Mouse (Mus musculus) G1E (cell line): ENCODE measurements around the gene Mllt10. TPM values are rescaled to one million over a fixed set of nuclear protein-coding genes. Genes with fewer than 3 reads are reported as not detected.

Experiments
- ATAC-seq: 2 replicates; pipeline ENCODE4 v1.8.0; 2016; ENCODE audit warnings: mild to moderate bottlenecking; ENCODE audit not compliant: insufficient number of reproducible peaks, poor library complexity, low FRiP score, severe bottlenecking; ENCODE audit errors: extremely low read depth
- DNase-seq: peaks from one replicate; pipeline ENCODE4 v3.0.0; 2012; ENCODE audit warnings: low spot score
- H3K27me3 ChIP-seq: 2 replicates; pipeline ENCODE4 v1.6.1; 2012; ENCODE audit warnings: mild to moderate bottlenecking, low read length, inconsistent platforms; ENCODE audit not compliant: insufficient read depth
- H3K36me3 ChIP-seq: replicated peaks from 2 replicates; pipeline ENCODE3; 2012; ENCODE audit warnings: mild to moderate bottlenecking, inconsistent platforms
- H3K4me1 ChIP-seq: 2 replicates; pipeline ENCODE4 v1.6.1; 2012; ENCODE audit warnings: low read depth, low read length, inconsistent platforms, mixed read lengths; ENCODE audit not compliant: insufficient read depth
- H3K4me3 ChIP-seq: 2 replicates; pipeline ENCODE4 v1.5.1; 2012; ENCODE audit warnings: low read depth, mild to moderate bottlenecking, inconsistent platforms, low read length, moderate library complexity, mixed read lengths
- H3K9me3 ChIP-seq: replicated peaks from 2 replicates; pipeline ENCODE4 v1.6.1; 2012; ENCODE audit warnings: inconsistent platforms
- CTCF ChIP-seq: IDR thresholded peaks from 2 replicates; pipeline ENCODE4 v1.5.1; 2012; ENCODE audit warnings: low read depth, low read length, inconsistent platforms, mixed read lengths
- GATA1 ChIP-seq: IDR thresholded peaks from 2 replicates; pipeline ENCODE4 v1.6.1; 2012; ENCODE audit warnings: borderline replicate concordance, low read length, inconsistent platforms, mixed read lengths
- GATA2 ChIP-seq: IDR thresholded peaks from 2 replicates; pipeline ENCODE4 v1.6.1; 2012; ENCODE audit warnings: low read depth, low read length, inconsistent platforms, borderline replicate concordance
- POLR2AphosphoS5 ChIP-seq: IDR thresholded peaks from 2 replicates; pipeline ENCODE4 v1.6.1; 2012; ENCODE audit warnings: low read depth, low read length, inconsistent platforms; ENCODE audit not compliant: insufficient replicate concordance
- TAL1 ChIP-seq: conservative IDR thresholded peaks from 2 replicates; pipeline ENCODE4 v1.6.1; 2012; ENCODE audit warnings: low read depth, low read length, inconsistent platforms, mixed read lengths
- polyA plus RNA-seq: library from polyadenylated mRNA; stranded (reverse); fragments of >175 nt; gene quantifications from 2 replicates; pipeline ENCODE4 v1.2.3, GENCODE M21; 2012
- total RNA-seq, 2 experiments: library from RNA; stranded (forward) in 1 of 2; stranded (reverse) in 1 of 2; fragments of 200-1000 nt in 1 of 2; fragments of >200 nt in 1 of 2; fragmentation: Nextera tagmentation in 1 of 2; gene quantifications; 2 replicates each; pipeline ENCODE4 v1.2.3; 2014 to 2017

The Mllt10 gene
- total and polyA plus RNA-seq, 3 experiments: 20.8 to 141 (median 73.6) TPM

GRCm38 (mm10) chr2:18019122-18019521 lies 35.9 kb upstream of the Mllt10 start:
- DNase-seq: no peak
- TF ChIP-seq TAL1 (no peak), CTCF (no peak), POLR2AphosphoS5 (no peak), GATA1 (no peak), GATA2 (no peak)
- H3K4me1 ChIP-seq: no peaks in the 10 kb centered on the region
- H3K36me3 ChIP-seq: no peaks in the 10 kb centered on the region
- no peak overlapping the region for H3K4me3 ChIP-seq
- H3K27me3 ChIP-seq: peaks cover 8% of the 10 kb centered on the region; the same call in 1 of the 2 replicates
- no peak for ATAC-seq
- H3K9me3 ChIP-seq: no peaks in the 10 kb centered on the region

GRCm38 (mm10) chr2:18022886-18023285 lies 32.2 kb upstream of the Mllt10 start:
- peaks cover 33% of the 10 kb centered on the region for H3K27me3 ChIP-seq
- DNase-seq: no peak
- no peak for TF ChIP-seq GATA2
- no peak for TF ChIP-seq POLR2AphosphoS5
- no peak for TF ChIP-seq CTCF
- TF ChIP-seq GATA1: no peak
- no peak for TF ChIP-seq TAL1
- no peaks in the 10 kb centered on the region for H3K9me3 ChIP-seq
- no peak overlapping the region for H3K4me3 ChIP-seq
- ATAC-seq: no peak
- peaks cover 22% of the 10 kb centered on the region for H3K4me1 ChIP-seq
- no peaks in the 10 kb centered on the region for H3K36me3 ChIP-seq

- Histone ChIP-seq H3K27me3 (peaks cover 50% of the 10 kb centered on the region), H3K4me1 (peaks cover 34% of the 10 kb centered on the region), H3K36me3 (no peaks in the 10 kb centered on the region), H3K9me3 (no peaks in the 10 kb centered on the region), H3K4me3 (no peak overlapping the region)
- TF ChIP-seq POLR2AphosphoS5 (no peak), CTCF (no peak), GATA1 (no peak), TAL1 (no peak), GATA2 (no peak)
- ATAC-seq (no peak), DNase-seq (no peak)
These were observed 29.9 kb upstream of the Mllt10 start for GRCm38 (mm10) chr2:18025116-18025515.

GRCm38 (mm10) chr2:18025781-18026115 lies 29.3 kb upstream of the Mllt10 start:
- Histone ChIP-seq H3K9me3 (no peaks in the 10 kb centered on the region), H3K4me3 (peak overlapping the region; percentile 71; the same call in 1 of the 2 replicates), H3K27me3 (peaks cover 54% of the 10 kb centered on the region), H3K4me1 (peaks cover 34% of the 10 kb centered on the region), H3K36me3 (no peaks in the 10 kb centered on the region)
- TF ChIP-seq CTCF (no peak), GATA2 (no peak), GATA1 (no peak), POLR2AphosphoS5 (no peak), TAL1 (no peak)
- no peak for DNase-seq
- ATAC-seq: no peak

DNA sequence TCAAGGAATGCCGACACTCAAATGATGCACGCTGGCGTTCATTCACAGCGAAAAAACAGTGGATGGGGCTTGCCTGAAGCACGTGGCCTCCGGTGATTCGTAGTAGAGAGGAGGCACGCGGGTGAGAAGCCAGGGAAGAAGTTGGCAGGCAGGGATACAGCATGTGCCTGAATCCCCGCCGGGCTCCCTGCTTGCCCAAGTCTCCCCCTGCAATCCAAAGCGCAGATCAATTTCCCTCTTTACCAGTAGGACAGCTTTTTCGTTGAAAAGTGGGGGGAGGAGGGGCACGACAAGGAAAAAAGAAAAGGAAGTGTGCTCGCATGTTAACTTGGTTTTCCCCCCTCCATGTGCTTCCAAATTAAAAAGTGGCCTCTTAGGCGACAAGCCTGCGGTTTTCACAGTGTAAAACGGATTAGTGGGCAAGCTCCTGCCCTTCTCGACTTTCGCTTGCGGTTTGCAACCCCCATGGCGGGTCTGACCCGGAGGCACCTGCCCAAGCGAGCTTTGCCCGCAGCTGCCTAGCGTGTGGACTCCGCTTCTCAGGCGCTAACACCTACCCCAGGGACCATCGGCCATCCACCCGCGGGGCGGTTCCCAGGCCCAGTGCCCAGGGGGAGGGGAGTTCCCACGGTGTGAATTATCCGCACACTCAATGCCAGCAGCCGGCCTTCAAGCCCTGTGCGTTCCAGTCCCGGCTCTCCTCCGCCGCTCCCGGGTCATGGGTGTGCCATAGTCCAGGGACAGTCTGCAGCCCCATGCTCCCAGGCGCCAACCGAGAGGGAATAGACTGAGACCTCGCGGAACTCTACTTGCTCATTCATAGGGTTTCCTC lies 28.7 kb upstream of the Mllt10 start:
- no peak for ATAC-seq
- Histone ChIP-seq H3K4me1 (peaks cover 38% of the 10 kb centered on the region), H3K4me3 (peak overlapping the region; percentile 71), H3K9me3 (no peaks in the 10 kb centered on the region), H3K36me3 (no peaks in the 10 kb centered on the region), H3K27me3 (peaks cover 59% of the 10 kb centered on the region)
- no peak for TF ChIP-seq TAL1
- TF ChIP-seq CTCF: no peak
- no peak for TF ChIP-seq GATA1
- TF ChIP-seq GATA2: no peak
- no peak for TF ChIP-seq POLR2AphosphoS5
- peak; percentile 16 for DNase-seq

GRCm38 (mm10) chr2:18027448-18028139 lies 27.4 kb upstream of the Mllt10 start:
- H3K27me3 ChIP-seq: peaks cover 72% of the 10 kb centered on the region
- DNase-seq (peak; percentile 90), ATAC-seq (peak; percentile 58)
- H3K4me1 ChIP-seq: peaks cover 46% of the 10 kb centered on the region
- no peaks in the 10 kb centered on the region for H3K9me3 ChIP-seq
- peak overlapping the region; percentile 71 for H3K4me3 ChIP-seq
- H3K36me3 ChIP-seq: no peaks in the 10 kb centered on the region
- TF ChIP-seq POLR2AphosphoS5 (no peak), CTCF (peak; percentile 70)
